Mouse (Mus musculus) testis, adult 2 months (tissue): ENCODE measurements at regions not wholly inside any gene's neighbourhood (a gene's known extent, or its start where the extent isn't known, plus 50 kb on each side); places are given as distances from the start of the nearest gene placed in this dataset.

ENCODE experiments used
- CTCF ChIP-seq: fragments of 200-500 bp; IDR thresholded peaks from 2 replicates; pipeline ENCODE4 v1.5.1; 2012; ENCODE audit warnings: low read depth, mild to moderate bottlenecking, inconsistent platforms, low read length, moderate library complexity; ENCODE audit not compliant: control insufficient read depth, insufficient read depth, insufficient replicate concordance
- POLR2A ChIP-seq: fragments of 200-500 bp; IDR thresholded peaks from 2 replicates; pipeline ENCODE4 v1.6.1; 2012; ENCODE audit warnings: low read depth, mild to moderate bottlenecking, inconsistent platforms, low read length, moderate library complexity; ENCODE audit not compliant: control insufficient read depth

DNA sequence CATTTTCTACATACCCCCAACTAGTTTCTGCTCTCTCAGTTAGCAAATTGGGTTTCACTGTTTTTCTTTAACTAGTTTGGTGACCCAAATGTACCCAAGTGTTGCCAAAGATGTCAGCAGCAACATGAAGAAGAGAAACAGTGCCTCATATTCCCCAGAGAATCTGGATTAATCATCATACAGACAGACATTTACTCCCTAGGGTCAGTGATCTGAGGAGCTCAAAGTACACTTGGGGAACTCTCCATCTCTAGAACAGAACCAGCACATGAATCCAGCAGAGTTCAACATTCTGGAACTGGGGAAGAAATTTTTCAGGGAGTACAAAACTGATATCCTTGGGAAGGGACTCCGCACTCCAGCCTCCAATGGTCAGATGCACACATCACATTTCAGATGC, 191.4 kb downstream of the Gnat3 start:
- TF ChIP-seq CTCF: no peak
- TF ChIP-seq POLR2A: no peak
